20 mouse cellular contexts compared by ENCODE assay signal in the genomic region with DNA sequence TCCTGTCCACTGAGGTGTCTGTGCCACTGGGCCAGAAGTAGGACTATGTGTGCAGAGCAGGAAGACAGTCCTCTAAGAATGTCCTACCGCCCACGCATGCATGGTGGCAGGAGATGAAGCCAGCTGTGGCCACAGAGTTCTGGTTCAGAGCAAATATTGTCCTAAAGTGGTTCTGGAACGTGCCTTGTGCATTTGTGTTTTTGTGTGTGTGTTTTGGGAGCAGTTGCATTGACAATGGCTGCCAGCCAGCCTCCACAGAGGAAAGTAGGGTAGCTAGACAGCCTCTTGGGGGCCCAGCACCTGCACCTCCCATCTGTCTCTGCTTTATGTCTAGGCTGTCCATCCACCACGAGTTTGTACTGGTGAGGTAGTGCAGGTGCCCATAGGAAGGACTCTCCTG. TPM values are rescaled to one million over a fixed set of nuclear protein-coding genes. Genes with fewer than 3 reads are reported as not detected.
A peak's percentile ranks its signal among the peaks of the same experiment; 100 is the strongest.
DNase-seq lines count a peak whose midpoint lies in the region; ATAC-seq and TF ChIP-seq lines count a peak whose summit lies in the region.
"Had no signal": no experiment of that assay in that cellular context is flagged by ENCODE, and none has a peak within 500 bp of the region (broad histone marks: within the 10 kb centered on the region; RNA-seq: fewer than 3 reads in every experiment).

No protein-coding gene starts in this region.

- ATAC-seq in heart, embryonic 15.5 days (replicated peaks; ENCODE audit: insufficient number of reproducible peaks, insufficient read depth, low FRiP score, low read depth): 0 out of 2 replicates have a peak, but pooled peaks have one; percentile 31
- ATAC-seq in liver, postnatal 0 days: peak; percentile 74
- ATAC-seq in liver, embryonic 11.5 days (replicated peaks; ENCODE audit: low FRiP score): no peak
- ATAC-seq: forebrain, embryonic 13.5 days; forebrain, embryonic 15.5 days had no signal

- 63% methylated on average over 4 of the region's 4 CpGs for WGBS in heart, embryonic 15.5 days
- WGBS in heart, embryonic 10.5 days: 81% methylated on average over 4 of the region's 4 CpGs
- 56% methylated on average over 4 of the region's 4 CpGs for WGBS in liver, postnatal 0 days (ENCODE audit: insufficient replicate concordance)
- WGBS in liver, embryonic 11.5 days: 68% methylated on average over 4 of the region's 4 CpGs
- WGBS in limb, embryonic 10.5 days: 84% methylated on average over 4 of the region's 4 CpGs

- no peaks in the 10 kb centered on the region for H3K27me3 ChIP-seq in heart, embryonic 15.5 days
- no peaks in the 10 kb centered on the region for H3K27me3 ChIP-seq in heart, embryonic 10.5 days (ENCODE audit: insufficient read depth, poor library complexity, severe bottlenecking)
- H3K27me3 ChIP-seq in liver, postnatal 0 days (ENCODE audit: insufficient read depth, low read length): no peaks in the 10 kb centered on the region
- H3K27me3 ChIP-seq in liver, embryonic 11.5 days (replicated peaks; ENCODE audit: control insufficient read depth, insufficient read depth, low read length): no peaks in the 10 kb centered on the region
- no peaks in the 10 kb centered on the region for H3K27me3 ChIP-seq in limb, embryonic 10.5 days (ENCODE audit: low read depth, poor library complexity, severe bottlenecking)
- H3K27me3 ChIP-seq: embryonic facial prominence, embryonic 12.5 days; forebrain, embryonic 13.5 days; forebrain, embryonic 15.5 days had no signal

- no peaks in the 10 kb centered on the region for H3K36me3 ChIP-seq in heart, embryonic 15.5 days
- 0 out of 2 replicates have a peak, but pooled peaks cover 6% of the 10 kb centered on the region for H3K36me3 ChIP-seq in heart, embryonic 10.5 days
- no peaks in the 10 kb centered on the region for H3K36me3 ChIP-seq in liver, postnatal 0 days (replicated peaks; ENCODE audit: insufficient read depth, low read length)
- H3K36me3 ChIP-seq in liver, embryonic 11.5 days (ENCODE audit: control insufficient read depth, insufficient read depth, low read length): no peaks in the 10 kb centered on the region
- H3K36me3 ChIP-seq in limb, embryonic 10.5 days: peaks cover 33% of the 10 kb centered on the region; the same call in 1 of the 2 replicates
- H3K36me3 ChIP-seq: embryonic facial prominence, embryonic 12.5 days; forebrain, embryonic 15.5 days had no signal

- H3K27ac ChIP-seq in heart, embryonic 15.5 days: no peak overlapping the region
- no peak overlapping the region for H3K27ac ChIP-seq in heart, embryonic 10.5 days
- H3K27ac ChIP-seq in liver, postnatal 0 days (ENCODE audit: low read depth): 0 out of 2 replicates have a peak overlapping the region, but pooled peaks have one; percentile 29
- no peak overlapping the region for H3K27ac ChIP-seq in liver, embryonic 11.5 days (ENCODE audit: low read depth, low read length)
- H3K27ac ChIP-seq in limb, embryonic 10.5 days: 0 out of 2 replicates have a peak overlapping the region, but pooled peaks have one; percentile 14
- H3K27ac ChIP-seq: embryonic facial prominence, embryonic 10.5 days; embryonic facial prominence, embryonic 12.5 days; forebrain, embryonic 13.5 days; forebrain, embryonic 15.5 days had no signal

- no peaks in the 10 kb centered on the region for H3K4me1 ChIP-seq in heart, embryonic 15.5 days (replicated peaks)
- H3K4me1 ChIP-seq in heart, embryonic 10.5 days: no peaks in the 10 kb centered on the region
- H3K4me1 ChIP-seq in liver, postnatal 0 days (ENCODE audit: insufficient read depth): peaks cover 2% of the 10 kb centered on the region; the same call in 1 of the 2 replicates
- H3K4me1 ChIP-seq in liver, embryonic 11.5 days (replicated peaks; ENCODE audit: control insufficient read depth, insufficient read depth, low read length): no peaks in the 10 kb centered on the region
- H3K4me1 ChIP-seq in limb, embryonic 10.5 days: 0 out of 2 replicates have a peak, but pooled peaks cover 3% of the 10 kb centered on the region
- H3K4me1 ChIP-seq: embryonic facial prominence, embryonic 12.5 days; forebrain, embryonic 13.5 days; forebrain, embryonic 15.5 days had no signal

- H3K4me3 ChIP-seq in heart, embryonic 15.5 days: no peak overlapping the region
- no peak overlapping the region for H3K4me3 ChIP-seq in heart, embryonic 10.5 days
- no peak overlapping the region for H3K4me3 ChIP-seq in liver, postnatal 0 days (ENCODE audit: low read depth, low read length)
- H3K4me3 ChIP-seq in liver, embryonic 11.5 days (ENCODE audit: low read depth, low read length): no peak overlapping the region
- H3K4me3 ChIP-seq in limb, embryonic 10.5 days: no peak overlapping the region
- H3K4me3 ChIP-seq: embryonic facial prominence, embryonic 10.5 days; embryonic facial prominence, embryonic 12.5 days; forebrain, embryonic 13.5 days; forebrain, embryonic 15.5 days had no signal

- no peaks in the 10 kb centered on the region for H3K9me3 ChIP-seq in heart, embryonic 15.5 days (replicated peaks)
- H3K9me3 ChIP-seq in heart, embryonic 10.5 days: no peaks in the 10 kb centered on the region
- H3K9me3 ChIP-seq in liver, postnatal 0 days (ENCODE audit: low read length): no peaks in the 10 kb centered on the region
- no peaks in the 10 kb centered on the region for H3K9me3 ChIP-seq in liver, embryonic 11.5 days (ENCODE audit: control insufficient read depth, low read length)
- no peaks in the 10 kb centered on the region for H3K9me3 ChIP-seq in limb, embryonic 10.5 days (replicated peaks)
- H3K9me3 ChIP-seq: embryonic facial prominence, embryonic 10.5 days; embryonic facial prominence, embryonic 12.5 days; forebrain, embryonic 13.5 days; forebrain, embryonic 15.5 days had no signal

- H3K9ac ChIP-seq in heart, embryonic 15.5 days: no peak overlapping the region
- H3K9ac ChIP-seq in liver, postnatal 0 days (replicated peaks): no peak overlapping the region
- H3K9ac ChIP-seq in liver, embryonic 11.5 days (ENCODE audit: low read depth, low read length): no peak overlapping the region
- H3K9ac ChIP-seq: embryonic facial prominence, embryonic 12.5 days; forebrain, embryonic 13.5 days; forebrain, embryonic 15.5 days had no signal

- TF ChIP-seq CTCF in liver, postnatal 0 days (IDR thresholded peaks at IDR 0.05; ENCODE audit: low read depth): no peak

- DNase-seq in heart, embryonic 10.5 days (ENCODE audit: low spot score): no peak
- DNase-seq in liver, postnatal 0 days: peak; percentile 29
- no peak for DNase-seq in liver, embryonic 11.5 days (ENCODE audit: low spot score)
- DNase-seq in brain, adult 2 months (ENCODE audit: low read depth, low spot score): peak; percentile 32
- DNase-seq in limb, embryonic 10.5 days (ENCODE audit: low spot score): no peak
- DNase-seq in retina, embryonic 14.5 days (ENCODE audit: low spot score): no peak
- DNase-seq: adrenal gland, adult 2 months; adrenal gland, postnatal 10 days; adrenal gland, postnatal 25 days; cerebellum, adult 11-12 months; cerebellum, adult 2 months; cerebellum, adult 9-10 months; cerebellum, postnatal 10 days had no signal

- H3K4me2 ChIP-seq in heart, embryonic 15.5 days: no peak overlapping the region
- H3K4me2 ChIP-seq in liver, postnatal 0 days (ENCODE audit: low read depth, low read length): no peak overlapping the region
- no peak overlapping the region for H3K4me2 ChIP-seq in liver, embryonic 11.5 days
- H3K4me2 ChIP-seq: embryonic facial prominence, embryonic 12.5 days; forebrain, embryonic 13.5 days; forebrain, embryonic 15.5 days had no signal

- no peak for TF ChIP-seq EP300 in liver, postnatal 0 days (IDR thresholded peaks at IDR 0.05; ENCODE audit: low read depth)

RNA-seq across cellular contexts. Expression of a gene that starts 44.4 kb away (rescaled TPM):
- polyA plus RNA-seq in heart, embryonic 15.5 days (2015; fragmentation: Nextera tagmentation; extraction: Ambion mirVana): 1,178 and 1,276 TPM in 2 replicates
- polyA plus RNA-seq in heart, embryonic 10.5 days (2016; fragmentation: Nextera tagmentation; extraction: Ambion mirVana): 962 and 991 TPM in 2 replicates
- polyA plus RNA-seq in liver, postnatal 0 days (2015; fragmentation: Nextera tagmentation; extraction: Ambion mirVana): 1,534 and 1,664 TPM in 2 replicates
- polyA plus RNA-seq in liver, embryonic 11.5 days (2014; fragmentation: Nextera tagmentation; extraction: Ambion mirVana): 390 and 480 TPM in 2 replicates
- 769 and 872 TPM in 2 replicates for polyA plus RNA-seq in limb, embryonic 10.5 days (2016; fragmentation: Nextera tagmentation; extraction: Ambion mirVana)

RNA-seq across cellular contexts. Expression of a gene that starts 47.6 kb away (rescaled TPM):
- not detected in 2 replicates for polyA plus RNA-seq in heart, embryonic 15.5 days (2015; fragmentation: Nextera tagmentation; extraction: Ambion mirVana)
- polyA plus RNA-seq in heart, embryonic 10.5 days (2016; fragmentation: Nextera tagmentation; extraction: Ambion mirVana): 0.17 and 0.34 TPM in 2 replicates
- 0.04 TPM in 1 of 2 replicates, not detected in the other for polyA plus RNA-seq in liver, postnatal 0 days (2015; fragmentation: Nextera tagmentation; extraction: Ambion mirVana)
- polyA plus RNA-seq in liver, embryonic 11.5 days (2014; fragmentation: Nextera tagmentation; extraction: Ambion mirVana): not detected in 2 replicates
- 0.09 and 0.11 TPM in 2 replicates for polyA plus RNA-seq in limb, embryonic 10.5 days (2016; fragmentation: Nextera tagmentation; extraction: Ambion mirVana)
- polyA plus RNA-seq: adrenal gland, adult 2 months; cortical plate, adult 2 months; embryonic facial prominence, embryonic 10.5 days; forebrain, embryonic 11.5 days had no signal

Comparison
In these comparisons a context has a peak if more than half of its experiments do, and no peak if none do; other contexts are left out.
1. H3K27ac ChIP-seq: peak in liver, postnatal 0 days (single experiment) and limb, embryonic 10.5 days (single experiment); none in heart, embryonic 15.5 days (single experiment), heart, embryonic 10.5 days (single experiment) and liver, embryonic 11.5 days (single experiment).
2. DNase-seq: peak in liver, postnatal 0 days (single experiment) and brain, adult 2 months (single experiment); none in heart, embryonic 10.5 days (single experiment), liver, embryonic 11.5 days (single experiment), limb, embryonic 10.5 days (single experiment) and retina, embryonic 14.5 days (single experiment).